Mouse (Mus musculus): Measurements from ENCODE around the gene Elp4. TPM values are rescaled to one million over a fixed set of nuclear protein-coding genes. Genes with fewer than 3 reads are reported as not detected.

Elp4 gene
- total and polyA plus RNA-seq, 3 experiments, result 5.4 to 32.7 (median 27.7) TPM

- Histone ChIP-seq H3K9me3 (replicated peaks) (no peaks in the 10 kb centered on the region), H3K27me3 (ENCODE audit: insufficient read depth, low read length) (no peaks in the 10 kb centered on the region), H3K36me3 (replicated peaks) (peaks cover 30% of the 10 kb centered on the region), H3K4me1 (ENCODE audit: insufficient read depth, low read depth, low read length) (no peaks in the 10 kb centered on the region), H3K4me3 (ENCODE audit: low read depth, low read length) (no peak overlapping the region)
- no peak for DNase-seq (ENCODE audit: low spot score)
- no peak for ATAC-seq (ENCODE audit: extremely low read depth, insufficient number of reproducible peaks, low FRiP score, poor library complexity, severe bottlenecking)
- TF ChIP-seq GATA1 (IDR thresholded peaks at IDR 0.05; ENCODE audit: borderline replicate concordance, low read length), result no peak
- TF ChIP-seq TAL1 (conservative IDR thresholded peaks at IDR 0.05; ENCODE audit: low read depth, low read length), result no peak
- TF ChIP-seq POLR2AphosphoS5 (IDR thresholded peaks at IDR 0.05; ENCODE audit: insufficient replicate concordance, low read depth, low read length), result no peak
- no peak for TF ChIP-seq GATA2 (IDR thresholded peaks at IDR 0.05; ENCODE audit: borderline replicate concordance, low read depth, low read length)
- TF ChIP-seq CTCF (IDR thresholded peaks at IDR 0.05; ENCODE audit: low read depth, low read length), result no peak
These were observed 199.0 kb downstream of the Elp4 start for GRCm38 (mm10) chr2:105705320-105705719.

- no peak for ATAC-seq (ENCODE audit: extremely low read depth, insufficient number of reproducible peaks, low FRiP score, poor library complexity, severe bottlenecking)
These were observed 201.8 kb downstream of the Elp4 start for GRCm38 (mm10) chr2:105702586-105702985.

GRCm38 (mm10) chr2:105701781-105702180 is 202.6 kb downstream of the Elp4 start:
- ATAC-seq (ENCODE audit: extremely low read depth, insufficient number of reproducible peaks, low FRiP score, poor library complexity, severe bottlenecking), result no peak
- Histone ChIP-seq H3K36me3 (replicated peaks) (peaks cover 49% of the 10 kb centered on the region), H3K9me3 (replicated peaks) (no peaks in the 10 kb centered on the region), H3K4me3 (ENCODE audit: low read depth, low read length) (no peak overlapping the region), H3K27me3 (ENCODE audit: insufficient read depth, low read length) (no peaks in the 10 kb centered on the region), H3K4me1 (ENCODE audit: insufficient read depth, low read depth, low read length) (no peaks in the 10 kb centered on the region)
- no peak for DNase-seq (ENCODE audit: low spot score)
- TF ChIP-seq POLR2AphosphoS5 (IDR thresholded peaks at IDR 0.05; ENCODE audit: insufficient replicate concordance, low read depth, low read length) (no peak), GATA2 (IDR thresholded peaks at IDR 0.05; ENCODE audit: borderline replicate concordance, low read depth, low read length) (no peak), GATA1 (IDR thresholded peaks at IDR 0.05; ENCODE audit: borderline replicate concordance, low read length) (no peak), CTCF (IDR thresholded peaks at IDR 0.05; ENCODE audit: low read depth, low read length) (no peak), TAL1 (conservative IDR thresholded peaks at IDR 0.05; ENCODE audit: low read depth, low read length) (no peak)

More at GRCm38 (mm10) chr2:105702586-105702985, 201.8 kb downstream of the Elp4 start:
- Histone ChIP-seq H3K9me3 (replicated peaks) (no peaks in the 10 kb centered on the region), H3K27me3 (ENCODE audit: insufficient read depth, low read length) (no peaks in the 10 kb centered on the region), H3K4me1 (ENCODE audit: insufficient read depth, low read depth, low read length) (no peaks in the 10 kb centered on the region), H3K4me3 (ENCODE audit: low read depth, low read length) (no peak overlapping the region), H3K36me3 (replicated peaks) (peaks cover 47% of the 10 kb centered on the region)
- TF ChIP-seq GATA1 (IDR thresholded peaks at IDR 0.05; ENCODE audit: borderline replicate concordance, low read length) (no peak), GATA2 (IDR thresholded peaks at IDR 0.05; ENCODE audit: borderline replicate concordance, low read depth, low read length) (no peak), TAL1 (conservative IDR thresholded peaks at IDR 0.05; ENCODE audit: low read depth, low read length) (no peak), POLR2AphosphoS5 (IDR thresholded peaks at IDR 0.05; ENCODE audit: insufficient replicate concordance, low read depth, low read length) (no peak), CTCF (IDR thresholded peaks at IDR 0.05; ENCODE audit: low read depth, low read length) (no peak)
- DNase-seq (ENCODE audit: low spot score), result no peak

- ATAC-seq (ENCODE audit: extremely low read depth, insufficient number of reproducible peaks, low FRiP score, poor library complexity, severe bottlenecking), result no peak
- no peak for TF ChIP-seq GATA1 (IDR thresholded peaks at IDR 0.05; ENCODE audit: borderline replicate concordance, low read length)
- no peak for TF ChIP-seq CTCF (IDR thresholded peaks at IDR 0.05; ENCODE audit: low read depth, low read length)
- TF ChIP-seq GATA2 (IDR thresholded peaks at IDR 0.05; ENCODE audit: borderline replicate concordance, low read depth, low read length), result no peak
- no peak for TF ChIP-seq POLR2AphosphoS5 (IDR thresholded peaks at IDR 0.05; ENCODE audit: insufficient replicate concordance, low read depth, low read length)
- TF ChIP-seq TAL1 (conservative IDR thresholded peaks at IDR 0.05; ENCODE audit: low read depth, low read length), result no peak
These were observed 205.7 kb downstream of the Elp4 start for GRCm38 (mm10) chr2:105698631-105699030.

GRCm38 (mm10) chr2:105697741-105698140 is 206.6 kb downstream of the Elp4 start:
- TF ChIP-seq POLR2AphosphoS5 (IDR thresholded peaks at IDR 0.05; ENCODE audit: insufficient replicate concordance, low read depth, low read length) (no peak), TAL1 (conservative IDR thresholded peaks at IDR 0.05; ENCODE audit: low read depth, low read length) (no peak), CTCF (IDR thresholded peaks at IDR 0.05; ENCODE audit: low read depth, low read length) (no peak), GATA1 (IDR thresholded peaks at IDR 0.05; ENCODE audit: borderline replicate concordance, low read length) (no peak), GATA2 (IDR thresholded peaks at IDR 0.05; ENCODE audit: borderline replicate concordance, low read depth, low read length) (no peak)
- H3K9me3 ChIP-seq (replicated peaks), result no peaks in the 10 kb centered on the region
- ATAC-seq (ENCODE audit: extremely low read depth, insufficient number of reproducible peaks, low FRiP score, poor library complexity, severe bottlenecking), result no peak

More at GRCm38 (mm10) chr2:105698631-105699030, 205.7 kb downstream of the Elp4 start:
- peaks cover 68% of the 10 kb centered on the region for H3K36me3 ChIP-seq (replicated peaks)
- H3K9me3 ChIP-seq (replicated peaks), result no peaks in the 10 kb centered on the region
- H3K27me3 ChIP-seq (ENCODE audit: insufficient read depth, low read length), result no peaks in the 10 kb centered on the region
- H3K4me1 ChIP-seq (ENCODE audit: insufficient read depth, low read depth, low read length), result no peaks in the 10 kb centered on the region
- no peak overlapping the region for H3K4me3 ChIP-seq (ENCODE audit: low read depth, low read length)
- no peak for DNase-seq (ENCODE audit: low spot score)

GRCm38 (mm10) chr2:105691296-105691695 is 213.1 kb downstream of the Elp4 start:
- Histone ChIP-seq H3K36me3 (replicated peaks) (peaks cover 91% of the 10 kb centered on the region), H3K27me3 (ENCODE audit: insufficient read depth, low read length) (no peaks in the 10 kb centered on the region), H3K9me3 (replicated peaks) (no peaks in the 10 kb centered on the region), H3K4me3 (ENCODE audit: low read depth, low read length) (no peak overlapping the region), H3K4me1 (ENCODE audit: insufficient read depth, low read depth, low read length) (peaks cover 27% of the 10 kb centered on the region)
- TF ChIP-seq POLR2AphosphoS5 (IDR thresholded peaks at IDR 0.05; ENCODE audit: insufficient replicate concordance, low read depth, low read length) (no peak), CTCF (IDR thresholded peaks at IDR 0.05; ENCODE audit: low read depth, low read length) (no peak), TAL1 (conservative IDR thresholded peaks at IDR 0.05; ENCODE audit: low read depth, low read length) (no peak), GATA1 (IDR thresholded peaks at IDR 0.05; ENCODE audit: borderline replicate concordance, low read length) (no peak), GATA2 (IDR thresholded peaks at IDR 0.05; ENCODE audit: borderline replicate concordance, low read depth, low read length) (no peak)
- ATAC-seq (ENCODE audit: extremely low read depth, insufficient number of reproducible peaks, low FRiP score, poor library complexity, severe bottlenecking) (no peak), DNase-seq (ENCODE audit: low spot score) (no peak)

More at GRCm38 (mm10) chr2:105697741-105698140, 206.6 kb downstream of the Elp4 start:
- H3K4me1 ChIP-seq (ENCODE audit: insufficient read depth, low read depth, low read length), result no peaks in the 10 kb centered on the region
- H3K27me3 ChIP-seq (ENCODE audit: insufficient read depth, low read length), result no peaks in the 10 kb centered on the region
- no peak overlapping the region for H3K4me3 ChIP-seq (ENCODE audit: low read depth, low read length)
- peaks cover 73% of the 10 kb centered on the region for H3K36me3 ChIP-seq (replicated peaks)
- no peak for DNase-seq (ENCODE audit: low spot score)
